Mouse (Mus musculus) kidney, adult 2 months (tissue): ENCODE data around the gene Prg4.

Experiments used
- CTCF ChIP-seq: fragments of 200-500 bp; conservative IDR thresholded peaks from 2 replicates; pipeline ENCODE4 v1.5.1; 2011; ENCODE audit warnings: low read depth, mild to moderate bottlenecking, control low read depth, low read length, moderate library complexity, mixed read lengths; ENCODE audit not compliant: insufficient read depth, insufficient read length
- POLR2A ChIP-seq: fragments of 200-500 bp; IDR thresholded peaks from one replicate; pipeline ENCODE4 v1.6.1; 2011; ENCODE audit warnings: low read depth, low read length, control low read depth

- no peak for TF ChIP-seq POLR2A
- TF ChIP-seq CTCF: no peak
These were observed 23.2 kb upstream of the Prg4 start for GRCm38 (mm10) chr1:150489148-150489547.
